Mouse (Mus musculus) bone marrow macrophage, adult 2 months (primary cell): Measurements from ENCODE around the gene Pld5. TPM values are rescaled to one million over a fixed set of nuclear protein-coding genes. Genes with fewer than 3 reads are reported as not detected.
"Not testable (repeated sequence)": the region's sequence is repeated elsewhere in the genome, so short reads cannot be mapped to it uniquely, and the experiment has no call there.

Experiments used
- H3K27ac ChIP-seq: 2 replicates; pipeline ENCODE4 v1.5.1; 2012; ENCODE audit warnings: low read depth, low read length; ENCODE audit not compliant: insufficient read depth
- H3K4me1 ChIP-seq: 2 replicates; pipeline ENCODE4 v1.6.1; 2012; ENCODE audit warnings: low read length; ENCODE audit not compliant: control insufficient read depth, insufficient read depth
- H3K4me3 ChIP-seq: 2 replicates; pipeline ENCODE4 v1.5.1; 2012; ENCODE audit warnings: mild to moderate bottlenecking, low read length, moderate library complexity; ENCODE audit not compliant: insufficient read depth
- CTCF ChIP-seq: IDR thresholded peaks from 2 replicates; pipeline ENCODE4 v1.5.1; 2012; ENCODE audit warnings: low read depth, mild to moderate bottlenecking, low read length, moderate library complexity
- POLR2A ChIP-seq: IDR thresholded peaks from 2 replicates; pipeline ENCODE4 v1.6.1; 2012; ENCODE audit warnings: mild to moderate bottlenecking, low read depth, low read length, borderline replicate concordance
- polyA plus RNA-seq: library from polyadenylated mRNA; stranded (reverse); fragments of >200 nt; gene quantifications from 2 replicates; pipeline ENCODE4 v1.2.4, GENCODE M21; 2012; ENCODE audit not compliant: missing spikeins, insufficient read depth, insufficient read length

The Pld5 gene
- polyA plus RNA-seq, 1 experiment: not detected

- Histone ChIP-seq H3K4me3 (no peak overlapping the region), H3K27ac (no peak overlapping the region), H3K4me1 (no peaks in the 10 kb centered on the region)
- TF ChIP-seq CTCF: no peak
- no peak for TF ChIP-seq POLR2A
Measured at GRCm38 (mm10) chr1:176024501-176024900, 250.6 kb downstream of the Pld5 start.

DNA sequence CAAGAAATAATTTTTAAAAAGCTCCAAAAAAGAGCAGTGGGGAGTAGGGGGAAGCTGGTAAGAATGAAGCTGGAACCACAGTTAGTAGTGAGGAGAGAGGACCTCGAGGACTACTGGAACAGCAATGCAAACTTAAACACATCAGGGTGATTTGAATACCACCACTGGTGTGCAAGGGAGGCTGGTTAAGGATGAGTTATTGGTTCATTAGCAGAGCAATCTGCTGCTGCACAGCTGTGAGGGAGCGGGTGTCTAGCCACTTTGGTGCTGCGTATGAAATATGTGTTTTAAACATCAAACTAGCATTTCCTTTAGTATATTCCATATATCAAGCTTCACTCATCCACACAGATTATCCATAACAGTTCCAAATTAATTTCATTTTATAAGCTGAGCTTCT, 256.6 kb downstream of the Pld5 start:
- no peak overlapping the region for H3K4me3 ChIP-seq
- H3K27ac ChIP-seq: no peak overlapping the region
- no peaks in the 10 kb centered on the region for H3K4me1 ChIP-seq
- TF ChIP-seq POLR2A (no peak), CTCF (no peak)

GRCm38 (mm10) chr1:176016076-176016475, 259.0 kb downstream of the Pld5 start:
- Histone ChIP-seq H3K4me3 (no peak overlapping the region), H3K4me1 (no peaks in the 10 kb centered on the region), H3K27ac (no peak overlapping the region)
- TF ChIP-seq POLR2A (no peak), CTCF (no peak)

DNA sequence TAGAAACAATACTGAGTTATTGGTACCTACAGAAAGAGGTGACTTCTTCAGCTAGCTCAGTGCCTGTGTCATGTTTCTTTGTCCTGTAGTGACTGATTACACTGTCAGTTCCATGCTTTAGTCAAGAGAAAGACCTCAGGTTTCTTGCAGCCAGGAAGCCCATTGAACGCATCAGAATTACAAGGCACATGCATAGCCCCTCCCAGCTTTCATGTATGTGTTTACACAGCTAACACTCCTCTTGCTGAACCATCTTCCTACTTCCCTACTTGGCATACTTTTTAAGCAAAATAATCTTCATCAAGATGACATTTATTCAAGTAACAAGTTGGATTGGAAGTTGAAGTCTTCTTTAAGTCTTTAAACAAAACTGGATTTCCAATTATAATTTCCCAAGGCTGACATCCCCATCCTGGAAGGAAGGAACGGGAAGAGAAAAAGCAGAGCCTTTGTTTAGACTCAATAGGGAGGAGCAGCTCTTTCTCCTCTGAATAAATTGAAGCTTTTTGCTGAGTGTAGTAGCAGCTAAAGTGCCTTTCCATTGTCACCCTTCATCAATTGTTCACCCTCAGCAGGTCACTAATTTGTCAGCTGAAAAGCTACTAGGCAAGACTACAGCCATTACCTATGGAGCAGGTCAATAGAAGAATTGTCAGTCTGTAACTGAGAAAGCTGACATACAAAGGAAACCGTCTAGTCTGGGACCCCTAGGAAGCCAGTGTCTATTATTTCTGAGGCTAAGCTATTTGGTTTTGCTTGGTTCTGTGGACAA, 261.4 kb downstream of the Pld5 start:
- no peaks in the 10 kb centered on the region for H3K4me1 ChIP-seq
- no peak overlapping the region for H3K27ac ChIP-seq
- no peak overlapping the region for H3K4me3 ChIP-seq
- TF ChIP-seq CTCF: no peak
- no peak for TF ChIP-seq POLR2A

DNA sequence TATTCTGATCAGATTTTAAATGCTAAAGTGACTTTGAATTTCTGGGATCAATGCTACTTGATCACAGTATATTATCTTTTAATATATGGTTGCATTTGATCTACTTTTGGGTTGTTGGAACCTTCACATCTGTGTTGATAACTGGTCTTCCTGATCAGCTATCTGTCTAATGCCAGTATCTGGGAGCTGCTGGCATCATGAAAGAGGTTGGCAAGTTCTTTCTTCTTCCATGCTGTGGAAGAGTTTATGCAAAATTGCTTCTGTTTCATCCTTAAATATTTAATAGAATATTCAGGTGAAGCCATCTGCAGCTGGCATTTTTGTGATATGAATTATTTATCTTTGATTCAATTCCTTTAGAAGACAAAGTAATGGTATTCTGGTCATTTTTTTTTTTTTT, 263.6 kb downstream of the Pld5 start:
- TF ChIP-seq CTCF (no peak), POLR2A (no peak)
- Histone ChIP-seq H3K27ac (no peak overlapping the region), H3K4me1 (no peaks in the 10 kb centered on the region), H3K4me3 (no peak overlapping the region)

DNA sequence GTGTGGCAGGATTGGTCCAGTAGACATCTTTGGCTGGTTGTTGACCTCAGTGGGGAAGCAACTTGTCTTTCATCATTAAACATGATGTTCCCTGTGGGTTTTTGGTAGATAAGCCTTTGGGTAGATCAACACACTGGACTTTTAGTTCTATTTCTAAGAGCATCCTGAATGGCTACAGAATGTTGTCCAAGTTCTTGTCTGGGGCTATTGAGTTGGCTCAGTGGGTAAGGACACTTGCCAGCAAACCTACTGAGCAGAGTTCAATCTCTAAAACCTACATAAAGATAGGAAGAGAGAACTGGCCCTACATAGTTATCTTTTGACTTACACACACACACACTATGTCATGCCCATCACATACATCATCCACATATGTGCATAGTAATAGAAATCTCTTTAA, 264.0 kb downstream of the Pld5 start:
- no peak overlapping the region for H3K27ac ChIP-seq
- TF ChIP-seq CTCF: no peak
- TF ChIP-seq POLR2A: no peak
- no peak overlapping the region for H3K4me3 ChIP-seq
- H3K4me1 ChIP-seq: no peaks in the 10 kb centered on the region

GRCm38 (mm10) chr1:176008411-176008810, 266.7 kb downstream of the Pld5 start:
- no peak overlapping the region for H3K27ac ChIP-seq
- H3K4me3 ChIP-seq: no peak overlapping the region
- no peak for TF ChIP-seq POLR2A
- no peak for TF ChIP-seq CTCF
- H3K4me1 ChIP-seq: no peaks in the 10 kb centered on the region

- Histone ChIP-seq H3K4me1 (no peaks in the 10 kb centered on the region), H3K4me3 (no peak overlapping the region), H3K27ac (no peak overlapping the region)
- TF ChIP-seq POLR2A (no peak), CTCF (no peak)
Measured at GRCm38 (mm10) chr1:176000599-176000998, 274.5 kb downstream of the Pld5 start.

DNA sequence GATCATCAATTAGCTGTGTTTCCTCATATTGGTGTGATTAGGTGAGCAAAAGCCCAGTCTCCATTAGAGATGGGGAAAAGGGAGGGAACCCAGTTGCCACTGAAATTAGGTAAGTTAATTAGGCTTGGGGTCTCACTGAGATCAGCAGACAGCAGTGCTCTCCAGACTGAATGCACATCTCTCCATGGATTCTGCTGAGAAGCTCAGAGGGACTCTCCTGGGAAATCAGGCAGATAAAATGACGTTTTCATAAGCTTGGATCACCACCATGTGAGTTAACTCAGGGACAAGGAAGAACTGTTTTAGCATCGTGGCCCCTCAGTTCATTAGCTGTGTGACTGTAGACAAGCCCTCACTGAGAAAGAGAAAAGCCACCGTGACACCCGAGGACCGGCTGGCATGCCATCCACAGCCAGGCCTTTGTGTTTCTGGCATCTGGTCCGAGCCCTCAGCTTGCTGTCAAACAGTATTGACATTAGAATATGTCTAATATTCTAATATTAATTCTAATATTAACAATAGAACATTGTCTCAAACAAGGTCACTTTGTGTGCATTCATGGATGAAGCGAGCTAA, 277.9 kb downstream of the Pld5 start:
- Histone ChIP-seq H3K4me3 (no peak overlapping the region), H3K27ac (no peak overlapping the region), H3K4me1 (no peaks in the 10 kb centered on the region)
- TF ChIP-seq POLR2A (no peak), CTCF (no peak)

DNA sequence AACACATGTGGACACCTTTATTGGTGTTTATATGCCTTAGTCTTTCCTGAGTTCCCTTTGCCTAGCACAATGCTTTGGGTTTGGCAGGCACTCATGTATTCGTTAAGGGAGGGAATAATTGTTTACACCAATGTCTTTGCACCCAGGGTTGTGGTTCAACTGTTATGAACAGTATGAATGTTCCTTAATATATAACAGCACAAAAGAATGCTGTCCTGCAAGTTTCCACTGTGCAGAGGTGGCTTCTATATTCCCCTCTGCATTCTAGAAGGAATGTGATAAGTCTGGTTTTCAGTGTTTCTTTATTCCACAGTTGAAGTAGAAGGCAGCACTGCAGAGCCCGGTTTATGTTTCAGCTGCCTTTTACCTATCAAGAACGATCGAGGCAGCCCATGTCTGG, 286.2 kb downstream of the Pld5 start:
- H3K27ac ChIP-seq: no peak overlapping the region
- TF ChIP-seq CTCF (no peak), POLR2A (no peak)

DNA sequence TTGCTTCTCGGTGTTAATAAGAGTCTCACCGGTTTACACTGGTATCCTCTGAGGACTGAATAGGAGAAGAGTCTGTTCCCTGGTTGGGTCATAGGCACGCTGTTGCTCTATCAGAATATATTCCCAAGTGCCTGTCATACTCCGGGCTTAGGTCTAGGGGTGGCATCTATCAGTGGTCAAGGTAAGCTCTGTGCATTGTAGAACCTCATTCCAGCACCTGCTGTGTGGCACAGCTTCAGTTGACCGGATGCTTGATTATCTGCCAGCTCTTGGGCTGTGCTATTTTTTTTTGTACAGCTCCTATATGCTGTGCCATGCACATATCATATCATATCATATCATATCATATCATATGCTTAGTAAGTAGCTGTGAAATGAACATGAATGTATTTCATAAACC, 286.7 kb downstream of the Pld5 start:
- no peaks in the 10 kb centered on the region for H3K4me1 ChIP-seq
- TF ChIP-seq POLR2A (no peak), CTCF (no peak)
- no peak overlapping the region for H3K4me3 ChIP-seq
- no peak overlapping the region for H3K27ac ChIP-seq

More for the DNA sequence above, 286.2 kb downstream of the Pld5 start:
- Histone ChIP-seq H3K4me3 (no peak overlapping the region), H3K4me1 (no peaks in the 10 kb centered on the region)

- not testable (repeated sequence) for H3K4me1 ChIP-seq, H3K4me3 ChIP-seq, H3K27ac ChIP-seq
Measured at GRCm38 (mm10) chr1:175979014-175979413, 296.1 kb downstream of the Pld5 start, which contains the start of gene Rbm8a2. TSS of gene Rbm8a2 (minus strand) at chr1:175979114.
